Mouse (Mus musculus): ENCODE measurements around the gene H6pd. TPM values are rescaled to one million over a fixed set of nuclear protein-coding genes. Genes with fewer than 3 reads are reported as not detected.

Gene H6pd
- polyA plus RNA-seq, 2 experiments = 13.3 to 22.6 TPM

DNA sequence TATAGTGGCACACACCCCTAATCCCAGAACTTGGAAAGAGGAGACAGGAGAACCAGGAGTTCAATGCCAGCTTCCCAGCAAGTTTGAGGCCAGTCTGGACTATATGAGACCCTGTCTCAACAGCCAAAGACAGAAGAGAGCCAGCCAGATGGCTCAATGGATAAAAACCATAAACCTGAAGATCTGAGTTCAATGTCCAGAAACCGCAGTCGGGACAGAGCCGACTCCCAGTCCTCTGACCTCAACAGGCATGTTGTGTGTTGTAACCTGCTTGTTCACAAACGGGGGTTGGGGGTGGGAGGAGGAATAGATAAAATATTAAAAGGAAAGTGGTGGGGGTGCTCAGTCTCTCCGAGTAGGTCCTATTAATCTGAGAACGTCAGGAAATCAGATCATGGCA, 43.6 kb downstream of the H6pd start:
- Histone ChIP-seq H3K4me1 (ENCODE audit: control insufficient read depth, insufficient read depth, low read length) (peaks cover 33% of the 10 kb centered on the region), H3K27me3 (ENCODE audit: control insufficient read depth, insufficient read depth, low read length) (no peaks in the 10 kb centered on the region), H3K4me2 (replicated peaks; ENCODE audit: low read depth, low read length, severe bottlenecking) (no peak overlapping the region), H3K27ac (replicated peaks; ENCODE audit: low read depth, low read length) (peak overlapping the region; percentile 43; the same call in 1 of the 2 replicates), H3K4me3 (replicated peaks; ENCODE audit: low read length) (no peak overlapping the region), H3K9me3 (ENCODE audit: control insufficient read depth, low read length) (no peaks in the 10 kb centered on the region), H3K9ac (ENCODE audit: low read depth, low read length, severe bottlenecking) (no peak overlapping the region), H3K36me3 (ENCODE audit: control insufficient read depth, insufficient read depth, low read length) (no peaks in the 10 kb centered on the region)
- DNase-seq (ENCODE audit: low spot score) (no peak), ATAC-seq (ENCODE audit: low FRiP score, low read depth) (no peak)
- WGBS = 50% methylated on average over 6 of the region's 6 CpGs
- TF ChIP-seq POLR2A (IDR thresholded peaks at IDR 0.05; ENCODE audit: borderline replicate concordance, extremely low read depth, insufficient read depth, insufficient read length) = no peak

- no peak for TF ChIP-seq POLR2A (IDR thresholded peaks at IDR 0.05; ENCODE audit: borderline replicate concordance, extremely low read depth, insufficient read depth, insufficient read length)
- Histone ChIP-seq H3K27ac (replicated peaks; ENCODE audit: low read depth, low read length) (peak overlapping the region; percentile 43; the same call in 1 of the 2 replicates), H3K9me3 (ENCODE audit: control insufficient read depth, low read length) (no peaks in the 10 kb centered on the region), H3K9ac (ENCODE audit: low read depth, low read length, severe bottlenecking) (no peak overlapping the region), H3K4me2 (replicated peaks; ENCODE audit: low read depth, low read length, severe bottlenecking) (no peak overlapping the region), H3K4me1 (ENCODE audit: control insufficient read depth, insufficient read depth, low read length) (peaks cover 33% of the 10 kb centered on the region), H3K36me3 (ENCODE audit: control insufficient read depth, insufficient read depth, low read length) (no peaks in the 10 kb centered on the region), H3K27me3 (ENCODE audit: control insufficient read depth, insufficient read depth, low read length) (no peaks in the 10 kb centered on the region), H3K4me3 (replicated peaks; ENCODE audit: low read length) (no peak overlapping the region)
- ATAC-seq (ENCODE audit: low FRiP score, low read depth) = no peak
- DNase-seq (ENCODE audit: low spot score) = no peak
- 26% methylated on average over 3 of the region's 3 CpGs for WGBS
Observed at GRCm38 (mm10) chr4:149964770-149965169, 44.1 kb downstream of the H6pd start.

DNA sequence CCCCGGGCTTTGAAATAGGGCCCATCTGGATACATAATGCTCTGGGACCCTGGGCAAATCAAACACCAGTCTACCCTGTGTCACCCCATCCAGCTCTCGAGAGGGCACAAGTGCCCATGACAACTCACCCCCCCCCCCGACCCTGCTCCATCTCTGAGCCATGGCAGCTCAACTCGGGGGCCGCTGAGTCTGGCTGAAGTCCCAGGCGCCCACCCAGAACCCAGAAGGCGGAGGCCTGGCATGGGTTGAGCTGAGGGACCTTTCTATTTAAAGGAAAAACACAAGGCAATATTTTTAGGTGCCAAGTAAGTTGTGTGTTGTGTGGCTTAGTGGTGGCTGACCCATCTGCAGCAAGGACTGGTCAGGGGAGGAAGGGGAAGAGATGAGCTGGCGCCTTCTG, 44.5 kb downstream of the H6pd start:
- H3K4me2 ChIP-seq (replicated peaks; ENCODE audit: low read depth, low read length, severe bottlenecking) = no peak overlapping the region
- ATAC-seq (ENCODE audit: low FRiP score, low read depth) (no peak), DNase-seq (ENCODE audit: low spot score) (no peak)
- H3K27ac ChIP-seq (replicated peaks; ENCODE audit: low read depth, low read length) = peak overlapping the region; percentile 43; the same call in 1 of the 2 replicates
- H3K27me3 ChIP-seq (ENCODE audit: control insufficient read depth, insufficient read depth, low read length) = no peaks in the 10 kb centered on the region
- no peaks in the 10 kb centered on the region for H3K9me3 ChIP-seq (ENCODE audit: control insufficient read depth, low read length)
- WGBS = 64% methylated on average over 8 of the region's 8 CpGs
- H3K4me3 ChIP-seq (replicated peaks; ENCODE audit: low read length) = no peak overlapping the region
- no peak for TF ChIP-seq POLR2A (IDR thresholded peaks at IDR 0.05; ENCODE audit: borderline replicate concordance, extremely low read depth, insufficient read depth, insufficient read length)
- H3K36me3 ChIP-seq (ENCODE audit: control insufficient read depth, insufficient read depth, low read length) = no peaks in the 10 kb centered on the region
- peaks cover 33% of the 10 kb centered on the region for H3K4me1 ChIP-seq (ENCODE audit: control insufficient read depth, insufficient read depth, low read length)
- no peak overlapping the region for H3K9ac ChIP-seq (ENCODE audit: low read depth, low read length, severe bottlenecking)

DNA sequence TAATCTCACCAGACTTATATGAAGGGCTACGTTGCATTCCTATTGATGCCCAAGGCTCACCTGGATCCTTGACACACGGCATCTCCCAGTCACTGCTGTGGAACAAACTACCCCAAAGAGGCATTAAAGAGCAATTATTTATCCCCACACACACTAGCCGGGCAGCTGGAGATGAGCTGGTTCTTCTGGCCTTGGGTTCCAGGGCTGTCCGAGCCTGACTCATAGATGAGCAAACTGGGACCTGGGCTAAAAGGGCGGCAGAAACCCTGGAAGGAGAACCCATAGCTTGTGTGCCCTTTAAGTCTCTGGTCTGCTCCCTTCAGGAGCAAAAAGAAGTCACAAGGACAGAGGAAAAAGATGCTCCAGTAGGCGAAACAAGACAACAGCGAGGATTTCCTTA, 48.4 kb downstream of the H6pd start:
- H3K27ac ChIP-seq (replicated peaks; ENCODE audit: low read depth, low read length) = no peak overlapping the region
- H3K4me2 ChIP-seq (replicated peaks; ENCODE audit: low read depth, low read length, severe bottlenecking) = no peak overlapping the region
- H3K27me3 ChIP-seq (ENCODE audit: control insufficient read depth, insufficient read depth, low read length) = peaks cover 3% of the 10 kb centered on the region; the same call in 1 of the 2 replicates
- H3K4me1 ChIP-seq (ENCODE audit: control insufficient read depth, insufficient read depth, low read length) = peaks cover 21% of the 10 kb centered on the region
- H3K4me3 ChIP-seq (replicated peaks; ENCODE audit: low read length) = no peak overlapping the region
- no peak for TF ChIP-seq POLR2A (IDR thresholded peaks at IDR 0.05; ENCODE audit: borderline replicate concordance, extremely low read depth, insufficient read depth, insufficient read length)
- DNase-seq (ENCODE audit: low spot score) (no peak), ATAC-seq (ENCODE audit: low FRiP score, low read depth) (no peak)
- no peak overlapping the region for H3K9ac ChIP-seq (ENCODE audit: low read depth, low read length, severe bottlenecking)
- H3K36me3 ChIP-seq (ENCODE audit: control insufficient read depth, insufficient read depth, low read length) = no peaks in the 10 kb centered on the region
- H3K9me3 ChIP-seq (ENCODE audit: control insufficient read depth, low read length) = no peaks in the 10 kb centered on the region
- 88% methylated on average over 7 of the region's 7 CpGs for WGBS

- TF ChIP-seq POLR2A (IDR thresholded peaks at IDR 0.05; ENCODE audit: borderline replicate concordance, extremely low read depth, insufficient read depth, insufficient read length) = no peak
- no peak for ATAC-seq (ENCODE audit: low FRiP score, low read depth)
- no peak overlapping the region for H3K4me2 ChIP-seq (replicated peaks; ENCODE audit: low read depth, low read length, severe bottlenecking)
- peaks cover 3% of the 10 kb centered on the region; the same call in 1 of the 2 replicates for H3K27me3 ChIP-seq (ENCODE audit: control insufficient read depth, insufficient read depth, low read length)
- no peaks in the 10 kb centered on the region for H3K9me3 ChIP-seq (ENCODE audit: control insufficient read depth, low read length)
- no peak overlapping the region for H3K4me3 ChIP-seq (replicated peaks; ENCODE audit: low read length)
- no peak overlapping the region for H3K27ac ChIP-seq (replicated peaks; ENCODE audit: low read depth, low read length)
- no peaks in the 10 kb centered on the region for H3K36me3 ChIP-seq (ENCODE audit: control insufficient read depth, insufficient read depth, low read length)
- WGBS = 56% methylated on average over 10 of the region's 10 CpGs
- no peak for DNase-seq (ENCODE audit: low spot score)
- H3K4me1 ChIP-seq (ENCODE audit: control insufficient read depth, insufficient read depth, low read length) = peaks cover 15% of the 10 kb centered on the region
- H3K9ac ChIP-seq (ENCODE audit: low read depth, low read length, severe bottlenecking) = no peak overlapping the region
Observed at GRCm38 (mm10) chr4:149959816-149960215, 49.0 kb downstream of the H6pd start.

DNA sequence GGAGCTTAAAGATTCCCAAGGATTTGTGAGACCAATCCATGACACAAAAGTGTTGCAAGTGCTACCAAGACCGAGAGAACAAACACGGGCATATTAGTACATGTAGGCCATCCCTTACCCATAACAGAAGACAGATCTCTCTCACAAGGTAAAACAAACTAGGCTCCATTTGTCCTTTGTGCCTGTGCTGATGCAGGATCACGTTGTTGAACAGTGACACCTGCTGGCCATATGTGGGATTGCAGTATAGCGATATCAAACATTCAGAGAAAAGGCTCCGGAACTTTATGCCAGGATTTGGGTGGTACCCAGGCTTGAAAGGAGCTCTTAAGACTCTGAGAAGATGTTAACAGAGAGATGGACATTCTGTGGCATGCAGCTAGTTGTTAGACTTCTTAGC, 50.3 kb downstream of the H6pd start:
- DNase-seq (ENCODE audit: low spot score) (peak; percentile 77), ATAC-seq (ENCODE audit: low FRiP score, low read depth) (no peak)
- TF ChIP-seq POLR2A (IDR thresholded peaks at IDR 0.05; ENCODE audit: borderline replicate concordance, extremely low read depth, insufficient read depth, insufficient read length) = no peak
- Histone ChIP-seq H3K4me2 (replicated peaks; ENCODE audit: low read depth, low read length, severe bottlenecking) (no peak overlapping the region), H3K36me3 (ENCODE audit: control insufficient read depth, insufficient read depth, low read length) (no peaks in the 10 kb centered on the region), H3K9me3 (ENCODE audit: control insufficient read depth, low read length) (no peaks in the 10 kb centered on the region), H3K27ac (replicated peaks; ENCODE audit: low read depth, low read length) (no peak overlapping the region), H3K27me3 (ENCODE audit: control insufficient read depth, insufficient read depth, low read length) (peaks cover 3% of the 10 kb centered on the region; the same call in 1 of the 2 replicates), H3K4me1 (ENCODE audit: control insufficient read depth, insufficient read depth, low read length) (peaks cover 12% of the 10 kb centered on the region), H3K9ac (ENCODE audit: low read depth, low read length, severe bottlenecking) (no peak overlapping the region), H3K4me3 (replicated peaks; ENCODE audit: low read length) (no peak overlapping the region)
- WGBS = 4% methylated on average over 5 of the region's 5 CpGs

Measured in limb, embryonic 14.5 days (tissue).